Mouse (Mus musculus): ENCODE measurements at regions not wholly inside any gene's neighbourhood (a gene's known extent, or its start where the extent isn't known, plus 50 kb on each side); places are given as distances from the start of the nearest gene placed in this dataset.

DNA sequence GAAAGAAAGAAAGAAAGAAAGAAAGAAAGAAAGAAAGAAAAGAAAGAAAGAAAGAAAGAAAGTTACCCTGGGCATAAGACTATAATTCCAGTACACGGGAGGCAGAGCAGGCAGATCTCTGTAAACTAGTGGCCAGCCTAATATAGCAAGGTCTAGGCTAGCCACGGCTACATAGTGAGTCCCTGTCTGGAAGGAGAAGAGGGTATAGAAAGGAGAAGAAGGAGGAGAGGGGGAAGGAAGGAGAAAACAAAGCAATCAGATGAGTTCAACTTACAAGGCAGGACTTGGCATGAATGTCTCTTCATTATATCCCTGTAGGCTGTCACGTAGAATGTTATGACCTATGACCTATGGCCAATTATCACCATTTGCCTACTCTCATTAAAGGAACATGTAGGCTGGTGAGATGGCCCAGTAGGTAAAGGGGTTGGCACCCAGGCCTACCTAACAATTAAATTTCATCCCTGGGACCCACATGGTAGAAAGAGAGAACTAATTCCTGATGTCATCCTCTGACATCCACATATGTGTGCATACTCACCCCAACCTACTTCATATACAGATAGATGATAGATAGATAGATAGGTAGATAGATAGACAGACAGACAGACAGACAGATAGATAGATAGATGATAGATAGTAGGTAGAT lies 78.6 kb upstream of the Lrpprc start:
- Histone ChIP-seq H3K9ac (no peak overlapping the region), H3K4me3 (replicated peaks) (no peak overlapping the region), H3K4me1 (no peaks in the 10 kb centered on the region), H3K9me3 (0 out of 2 replicates have a peak, but pooled peaks cover 4% of the 10 kb centered on the region), H3K27me3 (no peaks in the 10 kb centered on the region), H3K27ac (no peak overlapping the region), H3K4me2 (no peak overlapping the region), H3K36me3 (replicated peaks) (no peaks in the 10 kb centered on the region)
- WGBS, result 83% methylated on average over 3 of the region's 3 CpGs
- ATAC-seq (ENCODE audit: low FRiP score), result no peak

DNA sequence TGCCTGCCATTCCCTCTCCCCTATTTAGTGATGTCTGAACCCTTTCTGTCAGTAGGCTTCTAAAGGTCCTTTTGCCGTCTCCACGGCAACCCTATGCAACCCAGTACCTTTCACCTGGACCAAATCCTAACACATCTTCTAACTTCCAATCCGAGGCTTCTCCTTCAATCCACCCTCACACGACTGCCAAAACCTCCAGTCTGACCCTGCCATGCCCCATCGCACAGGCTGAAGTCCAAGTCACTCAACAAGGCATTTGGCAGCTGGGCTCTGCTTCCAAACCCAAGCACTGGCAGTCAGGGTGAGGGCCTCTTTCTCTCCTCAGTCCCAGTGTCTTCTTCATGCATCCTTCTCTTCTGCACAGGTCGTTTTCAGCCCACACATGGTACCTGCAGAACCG lies 83.0 kb upstream of the Lrpprc start:
- no peak for ATAC-seq (ENCODE audit: low FRiP score)
- WGBS, result 83% methylated on average over 7 of the region's 7 CpGs
- H3K27ac ChIP-seq, result no peak overlapping the region

DNA sequence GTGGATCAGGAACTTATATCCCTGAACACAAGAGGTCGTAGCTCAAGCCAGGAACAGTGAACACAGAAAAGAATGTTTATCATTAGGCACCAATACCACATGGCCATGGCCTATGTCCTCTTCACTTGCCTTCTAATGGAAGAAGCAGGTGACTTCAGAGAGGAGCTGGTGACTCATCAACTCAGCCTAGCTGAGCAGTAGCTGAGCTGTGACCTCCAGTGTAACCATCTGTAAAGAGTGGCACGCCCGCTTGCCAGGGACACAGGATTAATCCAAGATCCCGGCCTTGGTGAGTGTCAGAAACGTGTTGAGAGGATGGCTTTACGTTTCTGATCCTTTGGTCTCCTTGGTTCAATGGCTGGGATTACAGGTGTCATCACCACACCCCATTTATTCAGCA lies 82.0 kb upstream of the Ppm1b start:
- Histone ChIP-seq H3K4me1 (no peaks in the 10 kb centered on the region), H3K4me3 (replicated peaks) (no peak overlapping the region), H3K27me3 (no peaks in the 10 kb centered on the region), H3K4me2 (no peak overlapping the region), H3K27ac (no peak overlapping the region), H3K36me3 (replicated peaks) (no peaks in the 10 kb centered on the region), H3K9ac (no peak overlapping the region), H3K9me3 (no peaks in the 10 kb centered on the region)
- 70% methylated on average over 6 of the region's 6 CpGs for WGBS
- ATAC-seq (ENCODE audit: low FRiP score), result no peak

More for the DNA sequence above, 83.0 kb upstream of the Lrpprc start:
- H3K4me1 ChIP-seq, result no peaks in the 10 kb centered on the region
- H3K4me2 ChIP-seq, result no peak overlapping the region
- H3K36me3 ChIP-seq (replicated peaks), result no peaks in the 10 kb centered on the region
- no peaks in the 10 kb centered on the region for H3K9me3 ChIP-seq
- no peak overlapping the region for H3K9ac ChIP-seq
- no peak overlapping the region for H3K4me3 ChIP-seq (replicated peaks)
- no peaks in the 10 kb centered on the region for H3K27me3 ChIP-seq

DNA sequence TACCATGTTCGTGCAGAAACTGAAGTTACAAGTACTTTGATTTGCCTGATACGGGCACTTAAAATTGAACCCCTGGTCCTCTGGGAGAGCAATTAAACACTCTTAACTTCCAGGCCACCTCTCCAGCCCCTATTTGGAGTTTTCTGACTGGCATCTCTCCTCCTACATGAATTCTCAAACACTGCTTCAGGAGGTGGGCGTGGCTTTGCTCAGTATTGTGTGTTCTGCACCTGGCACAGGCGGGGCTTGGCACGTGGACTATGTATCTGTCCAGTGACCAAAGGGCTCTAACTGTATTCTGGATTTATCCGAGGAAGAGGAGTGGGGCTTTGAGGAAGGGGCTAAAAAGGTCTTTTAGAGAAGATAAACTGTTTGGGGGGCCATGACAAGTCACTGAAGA lies 81.5 kb upstream of the Ppm1b start:
- Histone ChIP-seq H3K4me3 (replicated peaks) (no peak overlapping the region), H3K4me1 (no peaks in the 10 kb centered on the region), H3K4me2 (no peak overlapping the region), H3K9ac (no peak overlapping the region), H3K27me3 (no peaks in the 10 kb centered on the region), H3K9me3 (no peaks in the 10 kb centered on the region), H3K36me3 (replicated peaks) (no peaks in the 10 kb centered on the region), H3K27ac (no peak overlapping the region)
- 79% methylated on average over 6 of the region's 6 CpGs for WGBS
- ATAC-seq (ENCODE audit: low FRiP score), result no peak

DNA sequence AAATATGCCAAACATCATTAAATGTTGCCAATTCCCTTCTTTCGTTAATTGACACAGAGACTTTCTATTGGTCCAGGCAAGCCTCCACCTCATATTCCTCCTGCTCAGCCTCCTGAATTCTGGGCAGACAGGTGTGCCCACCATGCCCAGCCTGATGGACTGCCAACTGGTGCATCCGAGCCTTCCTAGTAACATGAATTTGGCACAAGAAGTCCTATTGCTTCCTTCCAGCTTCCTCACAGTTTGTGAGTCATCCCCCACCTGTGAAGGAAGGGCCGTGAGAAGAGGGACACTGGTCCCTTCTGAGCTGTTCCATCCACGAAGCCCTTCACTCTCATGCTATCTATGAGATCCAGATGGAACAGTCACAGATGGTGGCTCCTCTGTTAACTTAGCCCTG lies 80.5 kb upstream of the Ppm1b start:
- Histone ChIP-seq H3K4me2 (no peak overlapping the region), H3K4me1 (no peaks in the 10 kb centered on the region), H3K9ac (no peak overlapping the region), H3K27me3 (no peaks in the 10 kb centered on the region), H3K36me3 (replicated peaks) (no peaks in the 10 kb centered on the region), H3K27ac (no peak overlapping the region), H3K9me3 (no peaks in the 10 kb centered on the region), H3K4me3 (replicated peaks) (no peak overlapping the region)
- 83% methylated on average over 4 of the region's 4 CpGs for WGBS
- no peak for ATAC-seq (ENCODE audit: low FRiP score)

DNA sequence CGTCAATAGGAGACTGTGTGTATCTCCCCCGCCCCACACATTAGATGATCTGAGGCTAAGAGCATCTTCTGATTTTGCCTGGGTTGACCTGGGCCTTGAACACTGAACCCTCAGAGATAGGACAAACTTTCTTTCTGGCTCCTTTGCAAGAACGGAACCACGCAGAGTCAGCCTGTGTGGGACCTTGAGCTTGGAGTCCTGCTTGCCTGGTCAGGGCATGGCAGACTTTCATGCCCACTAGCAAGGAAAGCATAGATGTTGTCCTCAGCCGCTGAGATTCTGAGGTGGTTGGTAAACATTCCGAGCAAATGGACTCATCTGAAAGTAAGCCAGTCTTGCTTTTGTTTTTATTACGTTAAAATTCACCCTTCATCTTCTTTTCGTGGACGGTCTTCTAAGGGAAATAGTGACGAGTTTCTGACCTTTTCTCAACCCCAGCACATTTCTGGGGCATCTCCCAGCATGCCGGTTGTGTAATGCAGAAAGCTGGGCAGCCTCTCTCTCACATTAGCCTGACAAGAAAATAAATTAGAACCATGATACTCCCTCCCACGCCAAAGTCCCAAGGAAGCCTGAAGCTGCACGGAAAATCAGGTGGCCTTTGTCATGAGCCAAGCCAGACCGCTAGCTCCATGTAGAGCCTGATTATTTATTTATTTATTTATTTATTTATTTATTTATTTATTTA lies 79.2 kb upstream of the Ppm1b start:
- Histone ChIP-seq H3K9me3 (no peaks in the 10 kb centered on the region), H3K4me1 (no peaks in the 10 kb centered on the region), H3K4me3 (replicated peaks) (no peak overlapping the region), H3K9ac (no peak overlapping the region), H3K27me3 (no peaks in the 10 kb centered on the region), H3K27ac (no peak overlapping the region), H3K36me3 (replicated peaks) (no peaks in the 10 kb centered on the region), H3K4me2 (no peak overlapping the region)
- peak; percentile 53 for ATAC-seq (ENCODE audit: low FRiP score)
- WGBS, result 85% methylated on average over 14 of the region's 14 CpGs

DNA sequence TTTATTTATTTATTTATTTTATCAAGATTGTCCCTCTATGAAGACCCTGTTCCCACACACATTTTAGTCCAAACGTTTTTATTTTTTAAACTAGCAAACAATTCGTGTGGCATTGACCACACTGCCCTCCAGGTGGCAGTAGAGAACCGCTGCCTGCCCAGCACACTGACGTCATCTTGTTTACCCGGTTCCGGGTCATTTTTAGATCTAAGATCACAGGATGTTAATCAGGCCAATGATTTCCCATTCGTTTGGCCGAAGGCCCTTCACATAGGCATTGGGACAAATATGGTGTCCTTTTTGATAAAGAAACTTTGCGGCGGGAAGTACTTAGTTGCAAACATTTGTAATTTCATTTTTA lies 78.7 kb upstream of the Ppm1b start:
- no peaks in the 10 kb centered on the region for H3K9me3 ChIP-seq
- no peak overlapping the region for H3K9ac ChIP-seq
- H3K4me2 ChIP-seq, result peak overlapping the region; percentile 25; the same call in 1 of the 2 replicates
- no peaks in the 10 kb centered on the region for H3K36me3 ChIP-seq (replicated peaks)
- no peaks in the 10 kb centered on the region for H3K4me1 ChIP-seq
- H3K4me3 ChIP-seq (replicated peaks), result no peak overlapping the region
- no peaks in the 10 kb centered on the region for H3K27me3 ChIP-seq
- 20% methylated on average over 10 of the region's 10 CpGs for WGBS
- H3K27ac ChIP-seq, result no peak overlapping the region
- peak; percentile 70 for ATAC-seq (ENCODE audit: low FRiP score)

DNA sequence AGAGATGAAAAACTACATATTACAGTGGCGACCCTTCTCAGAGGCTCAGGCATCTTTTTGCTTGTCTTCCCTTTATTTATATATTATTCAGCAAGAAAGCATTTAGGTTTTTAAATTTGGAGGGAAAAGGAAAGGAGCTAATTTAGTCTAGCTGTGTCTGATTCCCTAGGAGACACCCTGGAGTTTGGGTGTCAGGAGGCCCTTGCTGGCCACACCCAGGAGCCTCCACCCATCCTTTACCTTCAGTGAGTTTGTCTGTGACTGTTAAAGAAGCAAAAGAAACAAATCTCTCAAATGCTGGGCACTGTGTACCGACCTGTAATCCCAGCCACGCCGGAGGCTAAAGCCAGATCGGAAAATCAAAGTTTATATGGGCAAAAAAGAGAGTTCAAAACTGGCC lies 78.2 kb upstream of the Ppm1b start:
- Histone ChIP-seq H3K27ac (no peak overlapping the region), H3K9ac (no peak overlapping the region), H3K4me2 (peak overlapping the region; percentile 25; the same call in 1 of the 2 replicates), H3K36me3 (replicated peaks) (no peaks in the 10 kb centered on the region), H3K4me1 (no peaks in the 10 kb centered on the region), H3K9me3 (no peaks in the 10 kb centered on the region), H3K4me3 (replicated peaks) (no peak overlapping the region), H3K27me3 (no peaks in the 10 kb centered on the region)
- WGBS, result 90% methylated on average over 5 of the region's 5 CpGs
- no peak for ATAC-seq (ENCODE audit: low FRiP score)

DNA sequence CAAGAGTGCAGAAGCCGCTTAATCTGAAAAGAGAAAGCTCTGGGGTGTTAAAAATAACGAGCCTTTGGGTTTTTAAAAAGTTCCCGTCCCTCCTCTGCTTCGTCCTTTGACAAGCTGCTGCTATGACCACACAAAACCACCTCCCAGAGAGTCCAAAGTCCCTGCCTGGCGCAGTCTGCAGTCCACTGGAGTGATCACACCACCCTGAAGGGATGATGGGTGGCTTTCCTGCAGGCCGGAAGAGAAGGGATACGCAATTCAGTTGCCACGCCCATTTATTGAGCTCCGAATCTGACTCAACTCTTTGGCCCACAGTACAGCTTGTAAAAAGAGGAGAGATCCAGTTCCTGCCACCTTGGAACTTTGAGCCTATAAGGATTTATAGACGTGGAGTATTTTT lies 77.4 kb upstream of the Ppm1b start:
- Histone ChIP-seq H3K9me3 (no peaks in the 10 kb centered on the region), H3K4me3 (replicated peaks) (no peak overlapping the region), H3K4me2 (no peak overlapping the region), H3K9ac (no peak overlapping the region), H3K36me3 (replicated peaks) (no peaks in the 10 kb centered on the region), H3K27ac (no peak overlapping the region), H3K4me1 (no peaks in the 10 kb centered on the region), H3K27me3 (no peaks in the 10 kb centered on the region)
- ATAC-seq (ENCODE audit: low FRiP score), result no peak
- 70% methylated on average over 10 of the region's 10 CpGs for WGBS

DNA sequence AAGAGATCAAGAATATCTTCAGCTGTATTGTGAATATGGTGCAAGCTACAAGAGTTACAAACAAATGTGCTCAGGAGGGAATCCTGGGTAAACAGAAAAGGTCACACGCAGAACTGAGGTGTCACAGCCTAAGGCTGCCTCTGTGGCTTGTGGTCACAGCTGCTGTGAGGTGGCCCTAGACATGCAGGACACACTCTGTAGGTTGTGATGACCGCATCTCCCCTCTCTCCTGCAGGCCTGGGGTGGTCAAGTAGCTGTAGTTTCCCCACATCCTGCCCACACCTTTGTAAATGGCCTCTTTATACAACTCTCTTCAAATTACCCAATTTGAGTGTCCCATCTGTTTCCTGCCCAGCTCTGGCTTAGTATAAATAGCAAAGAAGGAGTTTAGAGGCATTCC lies 75.6 kb upstream of the Ppm1b start:
- 87% methylated on average over 2 of the region's 2 CpGs for WGBS
- Histone ChIP-seq H3K4me3 (replicated peaks) (no peak overlapping the region), H3K27ac (no peak overlapping the region), H3K9me3 (no peaks in the 10 kb centered on the region), H3K9ac (no peak overlapping the region), H3K36me3 (replicated peaks) (no peaks in the 10 kb centered on the region), H3K27me3 (no peaks in the 10 kb centered on the region), H3K4me2 (no peak overlapping the region), H3K4me1 (no peaks in the 10 kb centered on the region)
- ATAC-seq (ENCODE audit: low FRiP score), result no peak

DNA sequence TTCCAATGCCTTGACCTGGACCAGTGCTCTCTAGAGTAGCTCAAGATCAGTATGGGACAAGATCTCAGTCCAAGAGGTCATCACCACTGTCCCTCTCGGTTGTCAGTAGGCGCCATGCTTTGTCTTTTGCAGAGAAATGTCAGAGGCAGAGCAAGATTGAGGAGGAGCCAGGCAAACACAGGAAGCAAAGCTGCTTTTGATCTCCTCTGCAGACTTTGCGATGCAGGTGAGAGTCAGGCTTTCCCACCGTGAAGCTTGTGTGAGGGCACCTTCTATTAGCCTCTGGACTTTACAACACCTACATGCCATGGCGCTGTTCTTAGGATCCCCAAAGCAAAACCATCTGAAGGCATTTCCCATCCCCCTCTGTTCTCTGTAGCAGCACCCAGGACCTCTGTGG lies 68.0 kb upstream of the Ppm1b start:
- Histone ChIP-seq H3K27me3 (no peaks in the 10 kb centered on the region), H3K9ac (no peak overlapping the region), H3K4me3 (replicated peaks) (no peak overlapping the region), H3K4me2 (no peak overlapping the region), H3K36me3 (replicated peaks) (no peaks in the 10 kb centered on the region), H3K27ac (no peak overlapping the region), H3K9me3 (no peaks in the 10 kb centered on the region), H3K4me1 (no peaks in the 10 kb centered on the region; the same call in 1 of the 2 replicates)
- WGBS, result 94% methylated on average over 5 of the region's 5 CpGs
- no peak for ATAC-seq (ENCODE audit: low FRiP score)

DNA sequence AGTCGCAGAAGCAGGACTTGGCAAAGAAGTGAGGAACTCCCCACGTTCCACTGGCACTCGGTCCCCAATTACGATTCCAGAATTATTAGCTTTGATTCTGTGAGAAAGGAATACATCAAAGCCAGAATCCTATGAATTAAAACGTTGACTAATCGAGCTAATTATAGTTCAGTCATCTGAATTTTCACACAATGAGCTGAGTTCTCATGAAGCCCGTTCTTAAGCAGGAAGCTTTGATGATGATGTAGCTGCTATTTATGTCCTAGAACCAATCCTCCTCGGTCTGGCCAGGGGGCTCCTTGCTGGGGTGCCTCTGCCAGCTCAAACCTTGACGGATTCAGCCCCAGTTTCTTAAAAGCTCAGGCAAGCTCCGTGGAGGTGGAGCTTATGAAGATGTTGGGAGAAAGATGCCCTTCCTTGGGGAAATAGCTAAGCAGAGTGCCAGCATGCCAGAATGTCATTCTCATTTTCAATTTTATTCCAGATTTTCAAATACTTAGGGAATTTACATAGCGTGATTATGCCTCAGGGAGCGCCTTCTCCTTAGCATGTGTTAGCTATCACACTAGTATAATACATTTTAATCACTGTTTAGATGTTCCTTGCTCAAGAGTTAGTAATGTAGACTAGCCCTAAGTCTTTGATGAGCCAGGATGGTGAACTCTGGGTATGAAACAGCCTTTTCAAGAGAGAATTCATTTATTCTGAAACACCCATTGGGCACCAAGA lies 65.5 kb upstream of the Ppm1b start:
- 63% methylated on average over 12 of the region's 12 CpGs for WGBS
- H3K4me3 ChIP-seq (replicated peaks), result no peak overlapping the region

More for the DNA sequence above, 65.5 kb upstream of the Ppm1b start:
- ATAC-seq (ENCODE audit: low FRiP score), result no peak
- Histone ChIP-seq H3K36me3 (replicated peaks) (no peaks in the 10 kb centered on the region), H3K4me2 (no peak overlapping the region), H3K4me1 (no peaks in the 10 kb centered on the region; the same call in 1 of the 2 replicates), H3K9ac (no peak overlapping the region), H3K27me3 (no peaks in the 10 kb centered on the region), H3K9me3 (no peaks in the 10 kb centered on the region), H3K27ac (no peak overlapping the region)
